Mouse (Mus musculus): ENCODE measurements around the gene Zfp729a.
"Not testable (repeated sequence)": the region's sequence is repeated elsewhere in the genome, so short reads cannot be mapped to it uniquely, and the experiment has no call there.

Gene Zfp729a

GRCm38 (mm10) chr13:67637294-67638007, at the start of gene Zfp729a, which contains the start of gene Gm49345:
Gene Zfp729a, minus strand, starts transcription at chr13:67637791.
Gene Gm49345, minus strand, starts transcription at chr13:67637769.
- CTCF ChIA-PET = interaction anchor here (0.9 kb wide), 1 partner anchor 25 kb away, joined by 3 read pairs; no protein-coding TSS in a partner anchor

GRCm38 (mm10) chr13:67686971-67687370, 49.4 kb upstream of the Zfp729a start, which contains the start of gene Zfp738:
Gene Zfp738, minus strand, starts transcription at chr13:67687071.
- CTCF ChIA-PET = no interaction called here

- CTCF ChIA-PET = not testable (repeated sequence)
Measured at GRCm38 (mm10) chr13:67683841-67684240, 46.2 kb upstream of the Zfp729a start.

DNA sequence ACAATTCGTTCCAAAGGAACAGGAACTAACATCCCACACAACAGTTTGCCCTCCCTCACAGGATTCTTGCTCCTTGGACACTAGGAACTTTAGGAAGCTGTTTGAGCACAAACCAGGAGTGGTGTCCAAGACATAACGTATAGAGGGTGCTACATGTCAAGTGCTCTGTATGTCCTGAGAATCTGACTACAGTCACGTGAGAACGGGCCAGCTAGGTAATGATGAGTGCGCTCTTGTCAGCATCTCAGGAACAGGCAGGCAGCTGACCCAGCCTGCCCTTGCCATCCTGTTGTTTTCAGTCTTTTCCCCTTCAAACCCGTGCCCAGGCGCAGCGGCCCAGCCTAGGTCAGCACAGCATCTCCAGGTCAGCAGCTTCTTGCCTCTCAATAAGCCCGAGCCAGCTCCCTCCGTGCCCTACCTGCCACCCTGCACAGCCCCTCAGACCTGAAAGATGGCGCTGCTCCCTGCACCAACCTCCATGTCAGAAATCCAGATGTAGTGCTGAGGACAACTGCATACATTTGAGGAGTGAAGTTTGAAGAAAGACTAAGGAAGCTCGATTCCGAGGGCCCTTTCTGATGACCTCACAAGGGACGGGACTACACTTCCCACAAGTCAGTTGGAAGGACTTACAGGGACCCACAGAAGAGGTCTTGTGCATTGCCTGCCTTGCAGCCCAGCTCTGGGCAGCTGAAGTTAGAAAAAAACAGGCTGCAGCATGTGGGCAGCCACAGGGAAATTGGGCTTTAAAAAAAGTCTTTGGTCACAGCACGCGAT, 45.6 kb upstream of the Zfp729a start:
- CTCF ChIA-PET = not testable (repeated sequence)

GRCm38 (mm10) chr13:67674902-67675301, 37.3 kb upstream of the Zfp729a start:
- CTCF ChIA-PET = no interaction called here

DNA sequence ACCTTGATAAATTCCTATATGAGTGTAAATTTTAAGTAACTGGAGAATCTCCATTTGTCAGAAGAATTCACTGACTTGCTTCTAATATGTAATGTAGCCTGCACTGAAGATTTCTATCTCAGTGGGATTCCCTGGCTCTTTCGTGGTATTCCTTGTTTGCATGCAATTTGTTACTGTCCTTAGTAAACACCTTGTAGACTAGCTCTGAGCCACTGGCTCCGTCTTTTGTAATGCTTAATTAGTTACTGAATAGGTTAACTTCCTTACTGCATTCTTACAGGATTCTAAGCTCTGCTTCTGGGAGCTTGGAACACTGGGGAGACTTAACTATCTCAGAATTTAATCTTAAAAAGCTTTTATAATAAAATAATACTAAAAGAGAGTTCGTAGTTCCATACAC, 14.9 kb upstream of the Zfp729a start:
- CTCF ChIA-PET = no interaction called here

- CTCF ChIA-PET = no interaction called here
Measured at GRCm38 (mm10) chr13:67610108-67610507, 27.5 kb downstream of the Zfp729a start.

GRCm38 (mm10) chr13:67609066-67609876, 28.3 kb downstream of the Zfp729a start, which contains the start of gene Zfp729b:
Gene Zfp729b, minus strand, starts transcription at chr13:67609707.
- CTCF ChIA-PET = no interaction called here

DNA sequence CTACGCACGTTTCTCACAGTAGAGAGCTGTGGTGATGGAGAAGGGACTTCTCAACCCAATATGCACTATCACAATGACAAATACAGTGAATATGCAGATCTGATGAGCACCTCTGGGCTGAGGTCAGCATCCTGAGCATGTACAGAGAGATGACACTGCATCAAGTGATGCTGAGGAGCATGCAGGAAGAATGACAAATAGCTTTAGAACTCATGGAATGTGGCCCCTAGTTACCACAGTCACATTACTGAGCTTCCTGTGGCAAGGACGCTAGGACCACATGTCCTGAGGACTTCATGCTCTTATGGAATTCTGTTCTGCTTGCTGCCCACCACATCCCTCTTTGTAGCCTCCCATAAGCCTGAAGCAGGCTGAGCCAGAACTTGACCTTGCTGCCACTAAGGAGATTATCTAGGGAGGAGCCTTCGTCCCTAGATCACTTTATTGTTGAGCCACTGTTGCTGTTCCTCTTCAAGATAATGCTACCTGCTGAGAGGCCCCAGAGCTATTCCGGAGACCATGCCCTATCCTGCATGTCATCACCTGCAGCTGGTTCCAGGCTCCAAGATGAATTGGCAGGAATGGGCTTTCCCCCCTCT, 64.9 kb downstream of the Zfp729a start:
- CTCF ChIA-PET = no interaction called here

Data from spleen, embryonic (tissue).